Mouse (Mus musculus): ENCODE data around the gene Olfr1130. TPM values are rescaled to one million over a fixed set of nuclear protein-coding genes. Genes with fewer than 3 reads are reported as not detected.
"Not testable (repeated sequence)": the region's sequence is repeated elsewhere in the genome, so short reads cannot be mapped to it uniquely, and the experiment has no call there.

The Olfr1130 gene
- total RNA-seq (2014; rRNA removed): not detected in 2 replicates
- not detected in 2 replicates for polyA plus RNA-seq (2015; fragmentation: Nextera tagmentation; extraction: Ambion mirVana)

GRCm38 (mm10) chr2:87605912-87606311 lies at the start of gene Olfr1130:
Gene Olfr1130, plus strand, starts transcription at chr2:87606212.
- H3K9ac ChIP-seq (replicated peaks; ENCODE audit: low read length, poor library complexity, severe bottlenecking); H3K27me3 ChIP-seq (ENCODE audit: insufficient read depth, low read length); ATAC-seq (ENCODE audit: low FRiP score); H3K4me3 ChIP-seq (ENCODE audit: low read depth, low read length); H3K27ac ChIP-seq (ENCODE audit: low read depth, low read length); H3K9me3 ChIP-seq (ENCODE audit: low read length); H3K36me3 ChIP-seq (ENCODE audit: insufficient read depth, low read length); DNase-seq (ENCODE audit: low spot score); H3K4me2 ChIP-seq (ENCODE audit: low read depth, low read length, poor library complexity, severe bottlenecking); H3K4me1 ChIP-seq (ENCODE audit: insufficient read depth, low read length): not testable (repeated sequence)

- H3K36me3 ChIP-seq (ENCODE audit: insufficient read depth, low read length); H3K4me1 ChIP-seq (ENCODE audit: insufficient read depth, low read length); H3K9me3 ChIP-seq (ENCODE audit: low read length); H3K9ac ChIP-seq (replicated peaks; ENCODE audit: low read length, poor library complexity, severe bottlenecking); ATAC-seq (ENCODE audit: low FRiP score); DNase-seq (ENCODE audit: low spot score); H3K4me2 ChIP-seq (ENCODE audit: low read depth, low read length, poor library complexity, severe bottlenecking); H3K4me3 ChIP-seq (ENCODE audit: low read depth, low read length); H3K27ac ChIP-seq (ENCODE audit: low read depth, low read length); H3K27me3 ChIP-seq (ENCODE audit: insufficient read depth, low read length): not testable (repeated sequence)
- WGBS: 76% methylated on average over 1 of the region's 1 CpGs
These were observed 32.4 kb upstream of the Olfr1130 start, which contains the start of gene Olfr1129 for GRCm38 (mm10) chr2:87573602-87574001. Gene Olfr1129, plus strand, starts transcription at chr2:87573902.

- Histone ChIP-seq H3K4me3 (ENCODE audit: low read depth, low read length) (no peak within 1 kb of the TSS), H3K4me2 (ENCODE audit: low read depth, low read length, poor library complexity, severe bottlenecking) (no peak within 1 kb of the TSS), H3K9me3 (ENCODE audit: low read length) (no peaks in the 10 kb centered on the region), H3K36me3 (ENCODE audit: insufficient read depth, low read length) (no peaks in the 10 kb centered on the region), H3K27ac (ENCODE audit: low read depth, low read length) (no peak within 1 kb of the TSS), H3K9ac (replicated peaks; ENCODE audit: low read length, poor library complexity, severe bottlenecking) (no peak within 1 kb of the TSS), H3K27me3 (ENCODE audit: insufficient read depth, low read length) (no peaks in the 10 kb centered on the region), H3K4me1 (ENCODE audit: insufficient read depth, low read length) (no peaks in the 10 kb centered on the region)
- no peak for DNase-seq (ENCODE audit: low spot score)
- WGBS: 69% methylated on average over 3 of the region's 3 CpGs
- TF ChIP-seq CTCF (IDR thresholded peaks at IDR 0.05): no peak
- no peak for ATAC-seq (ENCODE audit: low FRiP score)
These were observed 20.8 kb downstream of the Olfr1130 start, which contains the start of gene Olfr1131 for GRCm38 (mm10) chr2:87626804-87627203. Gene Olfr1131, plus strand, starts transcription at chr2:87627104.

GRCm38 (mm10) chr2:87637435-87637834 lies 31.4 kb downstream of the Olfr1130 start, which contains the start of gene Olfr1132:
Gene Olfr1132, minus strand, starts transcription at chr2:87637535.
- Histone ChIP-seq H3K9me3 (ENCODE audit: low read length) (no peaks in the 10 kb centered on the region), H3K4me1 (ENCODE audit: insufficient read depth, low read length) (no peaks in the 10 kb centered on the region), H3K4me3 (ENCODE audit: low read depth, low read length) (no peak within 1 kb of the TSS), H3K27ac (ENCODE audit: low read depth, low read length) (no peak within 1 kb of the TSS), H3K9ac (replicated peaks; ENCODE audit: low read length, poor library complexity, severe bottlenecking) (no peak within 1 kb of the TSS), H3K4me2 (ENCODE audit: low read depth, low read length, poor library complexity, severe bottlenecking) (no peak within 1 kb of the TSS), H3K27me3 (ENCODE audit: insufficient read depth, low read length) (no peaks in the 10 kb centered on the region), H3K36me3 (ENCODE audit: insufficient read depth, low read length) (no peaks in the 10 kb centered on the region)
- DNase-seq (ENCODE audit: low spot score): no peak
- TF ChIP-seq CTCF (IDR thresholded peaks at IDR 0.05): no peak
- ATAC-seq (ENCODE audit: low FRiP score): no peak

- no peaks in the 10 kb centered on the region for H3K27me3 ChIP-seq (ENCODE audit: insufficient read depth, low read length)
- no peak for ATAC-seq (ENCODE audit: low FRiP score)
- H3K9ac ChIP-seq (replicated peaks; ENCODE audit: low read length, poor library complexity, severe bottlenecking): no peak overlapping the region
- DNase-seq (ENCODE audit: low spot score): no peak
- no peak overlapping the region for H3K4me3 ChIP-seq (ENCODE audit: low read depth, low read length)
- no peaks in the 10 kb centered on the region for H3K9me3 ChIP-seq (ENCODE audit: low read length)
- H3K27ac ChIP-seq (ENCODE audit: low read depth, low read length): no peak overlapping the region
- no peaks in the 10 kb centered on the region for H3K4me1 ChIP-seq (ENCODE audit: insufficient read depth, low read length)
- TF ChIP-seq CTCF (IDR thresholded peaks at IDR 0.05): no peak
- H3K36me3 ChIP-seq (ENCODE audit: insufficient read depth, low read length): no peaks in the 10 kb centered on the region
- no peak overlapping the region for H3K4me2 ChIP-seq (ENCODE audit: low read depth, low read length, poor library complexity, severe bottlenecking)
These were observed 36.4 kb downstream of the Olfr1130 start for GRCm38 (mm10) chr2:87642441-87642840.

- Histone ChIP-seq H3K4me2 (ENCODE audit: low read depth, low read length, poor library complexity, severe bottlenecking) (no peak within 1 kb of the TSS), H3K9me3 (ENCODE audit: low read length) (no peaks in the 10 kb centered on the region), H3K4me3 (ENCODE audit: low read depth, low read length) (no peak within 1 kb of the TSS), H3K4me1 (ENCODE audit: insufficient read depth, low read length) (no peaks in the 10 kb centered on the region), H3K9ac (replicated peaks; ENCODE audit: low read length, poor library complexity, severe bottlenecking) (no peak within 1 kb of the TSS), H3K27me3 (ENCODE audit: insufficient read depth, low read length) (no peaks in the 10 kb centered on the region), H3K36me3 (ENCODE audit: insufficient read depth, low read length) (no peaks in the 10 kb centered on the region), H3K27ac (ENCODE audit: low read depth, low read length) (no peak within 1 kb of the TSS)
- ATAC-seq (ENCODE audit: low FRiP score) (no peak), DNase-seq (ENCODE audit: low spot score) (no peak)
- no peak for TF ChIP-seq CTCF (IDR thresholded peaks at IDR 0.05)
These were observed 41.3 kb downstream of the Olfr1130 start, which contains the start of gene Olfr1133 for GRCm38 (mm10) chr2:87647274-87647673. Gene Olfr1133, minus strand, starts transcription at chr2:87647374.

Data from midbrain, postnatal 0 days (tissue).